Mouse (Mus musculus): Measurements from ENCODE around the gene Atp8b5.

DNA sequence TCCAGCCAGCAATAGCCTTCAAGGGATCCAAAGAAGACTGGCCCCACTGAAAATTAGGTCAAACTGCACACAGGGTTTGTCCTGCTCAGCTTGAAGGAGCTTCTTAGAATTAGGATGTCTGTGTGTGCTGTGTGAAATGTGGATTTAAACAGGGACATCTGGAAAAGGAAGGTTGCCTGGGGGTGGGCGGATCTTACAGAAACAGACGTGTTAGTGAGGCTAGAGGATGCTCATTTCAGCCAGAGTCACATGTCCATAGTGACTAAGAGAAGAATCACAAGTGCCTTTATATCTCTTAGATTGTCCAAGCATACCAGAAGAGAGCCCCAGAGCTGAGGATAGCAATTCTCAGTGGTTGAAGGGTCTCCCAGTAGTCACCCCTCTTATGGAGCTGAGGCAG is 18.1 kb upstream of the Atp8b5 start:
- TF ChIP-seq CTCF (conservative IDR thresholded peaks at IDR 0.05; ENCODE audit: low read length), result no peak
- no peak for TF ChIP-seq NANOG (IDR thresholded peaks at IDR 0.05; ENCODE audit: borderline replicate concordance, low read length)
- no peak for TF ChIP-seq POU5F1 (IDR thresholded peaks at IDR 0.05; ENCODE audit: borderline replicate concordance, low read length)

Data from E14TG2a.4 (cell line).